Mouse (Mus musculus) embryonic fibroblast, embryonic 13.5 days (primary cell): Measurements from ENCODE around the gene Edem1.

Source experiments
- CTCF ChIP-seq: IDR thresholded peaks from 2 replicates; pipeline ENCODE4 v1.5.1; 2011; ENCODE audit warnings: mild to moderate bottlenecking, control low read depth, low read length, moderate library complexity, borderline replicate concordance; ENCODE audit not compliant: insufficient read depth
- POLR2A ChIP-seq: IDR thresholded peaks from 2 replicates; pipeline ENCODE4 v1.6.1; 2011; ENCODE audit warnings: low read depth, mild to moderate bottlenecking, control low read depth, low read length, moderate library complexity

GRCm38 (mm10) chr6:108784056-108784455, 44.4 kb upstream of the Edem1 start:
- TF ChIP-seq POLR2A (no peak), CTCF (no peak)
